Mouse (Mus musculus) hindbrain, embryonic 11.5 days (tissue): ENCODE measurements around the gene Atp1a3. TPM values are rescaled to one million over a fixed set of nuclear protein-coding genes. Genes with fewer than 3 reads are reported as not detected.

Experiments
- ATAC-seq: fragments of 200-750 bp; cut with Nextera tagmentation; 2 replicates; pipeline ENCODE4 v1.8.0; 2017; ENCODE audit warnings: mild to moderate bottlenecking, moderate TSS enrichment, moderate library complexity; ENCODE audit not compliant: low FRiP score
- DNase-seq: peaks from one replicate; pipeline ENCODE4 v3.0.0-alpha.2; 2015; ENCODE audit warnings: low spot score
- H3K27ac ChIP-seq: fragments of 300-500 bp; sonication (generic); 2 replicates; pipeline ENCODE4 v1.5.1; 2014; ENCODE audit warnings: mild to moderate bottlenecking, low read depth, low read length
- H3K27me3 ChIP-seq: fragments of 300-500 bp; sonication (generic); 2 replicates; pipeline ENCODE4 v1.6.1; 2014; ENCODE audit warnings: mild to moderate bottlenecking, low read length, moderate library complexity, mixed read lengths; ENCODE audit not compliant: control insufficient read depth, insufficient read depth
- H3K36me3 ChIP-seq: fragments of 300-500 bp; sonication (generic); 2 replicates; pipeline ENCODE4 v1.6.1; 2014; ENCODE audit warnings: mild to moderate bottlenecking, low read length, moderate library complexity, mixed read lengths; ENCODE audit not compliant: control insufficient read depth, insufficient read depth
- H3K4me1 ChIP-seq: fragments of 300-500 bp; sonication (generic); replicated peaks from 2 replicates; pipeline ENCODE4 v1.6.1; 2014; ENCODE audit warnings: low read length, mixed read lengths; ENCODE audit not compliant: control insufficient read depth, insufficient read depth
- H3K4me2 ChIP-seq: fragments of 300-500 bp; sonication (generic); replicated peaks from 2 replicates; pipeline ENCODE4 v1.6.1; 2014; ENCODE audit warnings: mild to moderate bottlenecking, low read depth, low read length
- H3K4me3 ChIP-seq: fragments of 300-500 bp; sonication (generic); 2 replicates; pipeline ENCODE4 v1.5.1; 2014; ENCODE audit warnings: low read depth, low read length
- H3K9ac ChIP-seq: fragments of 300-500 bp; sonication (generic); 2 replicates; pipeline ENCODE4 v1.6.1; 2014; ENCODE audit warnings: low read depth, low read length
- H3K9me3 ChIP-seq: fragments of 300-500 bp; sonication (generic); 2 replicates; pipeline ENCODE4 v1.6.1; 2016; ENCODE audit warnings: low read length; ENCODE audit not compliant: control insufficient read depth
- WGBS: fragments of 180-500 bp; shearing (Covaris S2); extraction: QIAGEN DNeasy Blood & Tissue Kit; methylation state at CpG from one replicate; pipeline ENCODE4 v1.1.7; 2014; 5-methylcytosine and 5-hydroxymethylcytosine counted together
- polyA plus RNA-seq: library from polyadenylated mRNA; unstranded; fragments of >200 nt; fragmentation: Nextera tagmentation; extraction: Ambion mirVana; gene quantifications from 2 replicates; pipeline ENCODE4 v1.2.1, GENCODE M21; 2014

The Atp1a3 gene
- polyA plus RNA-seq, 1 experiment from 2014 or later = 40.1 TPM

- ATAC-seq = no peak
- Histone ChIP-seq H3K9ac (no peak overlapping the region), H3K36me3 (no peaks in the 10 kb centered on the region), H3K4me1 (peaks cover 3% of the 10 kb centered on the region; the same call in 1 of the 2 replicates), H3K4me2 (no peak overlapping the region), H3K4me3 (no peak overlapping the region), H3K27ac (no peak overlapping the region), H3K27me3 (no peaks in the 10 kb centered on the region; the same call in 1 of the 2 replicates), H3K9me3 (no peaks in the 10 kb centered on the region)
- WGBS = 69% methylated on average over 5 of the region's 5 CpGs
- DNase-seq = no peak
Measured at GRCm38 (mm10) chr7:24973902-24974301, 31.9 kb downstream of the Atp1a3 start.

- WGBS = 85% methylated on average over 4 of the region's 4 CpGs
- Histone ChIP-seq H3K27me3 (no peaks in the 10 kb centered on the region; the same call in 1 of the 2 replicates), H3K9ac (no peak overlapping the region), H3K4me2 (no peak overlapping the region), H3K4me1 (peaks cover 3% of the 10 kb centered on the region; the same call in 1 of the 2 replicates), H3K36me3 (no peaks in the 10 kb centered on the region), H3K9me3 (no peaks in the 10 kb centered on the region), H3K27ac (no peak overlapping the region), H3K4me3 (no peak overlapping the region)
- DNase-seq (no peak), ATAC-seq (no peak)
Measured at GRCm38 (mm10) chr7:24973208-24973607, 32.5 kb downstream of the Atp1a3 start.

- Histone ChIP-seq H3K4me1 (peaks cover 3% of the 10 kb centered on the region; the same call in 1 of the 2 replicates), H3K4me3 (peak within 1 kb of the TSS; percentile 56), H3K36me3 (no peaks in the 10 kb centered on the region), H3K27ac (peak within 1 kb of the TSS; percentile 7; the same call in 1 of the 2 replicates), H3K27me3 (no peaks in the 10 kb centered on the region; the same call in 1 of the 2 replicates), H3K4me2 (peak within 1 kb of the TSS; percentile 89), H3K9ac (peak within 1 kb of the TSS; percentile 69), H3K9me3 (no peaks in the 10 kb centered on the region)
- under 1% methylated on average over 45 of the region's 45 CpGs for whole genome bisulfite sequencing
- ATAC-seq = peak; percentile 91
- DNase-seq = peak; percentile 91
Measured at GRCm38 (mm10) chr7:24971972-24972893, 33.5 kb downstream of the Atp1a3 start, which contains the start of gene Rabac1. Rabac1 (minus strand) TSS chr7:24972754.

- Histone ChIP-seq H3K4me3 (peak overlapping the region; percentile 56), H3K27me3 (no peaks in the 10 kb centered on the region; the same call in 1 of the 2 replicates), H3K27ac (no peak overlapping the region), H3K9me3 (no peaks in the 10 kb centered on the region), H3K36me3 (no peaks in the 10 kb centered on the region), H3K9ac (no peak overlapping the region; the same call in 1 of the 2 replicates), H3K4me1 (peaks cover 3% of the 10 kb centered on the region; the same call in 1 of the 2 replicates), H3K4me2 (peak overlapping the region; percentile 89)
- WGBS = 9% methylated on average over 17 of the region's 19 CpGs
- ATAC-seq = peak; percentile 22; the same call in 1 of the 2 replicates
- peak; percentile 72 for DNase-seq
Measured at GRCm38 (mm10) chr7:24971261-24971971, 34.3 kb downstream of the Atp1a3 start.

GRCm38 (mm10) chr7:24970341-24970740 is 35.4 kb downstream of the Atp1a3 start:
- Histone ChIP-seq H3K9ac (no peak overlapping the region), H3K4me3 (no peak overlapping the region), H3K27me3 (no peaks in the 10 kb centered on the region; the same call in 1 of the 2 replicates), H3K4me2 (no peak overlapping the region), H3K9me3 (no peaks in the 10 kb centered on the region), H3K4me1 (peaks cover 3% of the 10 kb centered on the region; the same call in 1 of the 2 replicates), H3K36me3 (no peaks in the 10 kb centered on the region), H3K27ac (no peak overlapping the region)
- DNase-seq (no peak), ATAC-seq (no peak)
- WGBS = 94% methylated on average over 3 of the region's 3 CpGs

GRCm38 (mm10) chr7:24969805-24970204 is 36.0 kb downstream of the Atp1a3 start:
- no peak overlapping the region for H3K9ac ChIP-seq
- H3K27ac ChIP-seq = no peak overlapping the region
- no peaks in the 10 kb centered on the region for H3K9me3 ChIP-seq
- H3K36me3 ChIP-seq = no peaks in the 10 kb centered on the region
- 73% methylated on average over 12 of the region's 12 CpGs for WGBS
- peaks cover 3% of the 10 kb centered on the region; the same call in 1 of the 2 replicates for H3K4me1 ChIP-seq
- H3K4me3 ChIP-seq = no peak overlapping the region
- no peak overlapping the region for H3K4me2 ChIP-seq
- no peaks in the 10 kb centered on the region; the same call in 1 of the 2 replicates for H3K27me3 ChIP-seq
- DNase-seq = no peak
- ATAC-seq = no peak

- H3K4me2 ChIP-seq = no peak overlapping the region
- WGBS = 72% methylated on average over 6 of the region's 6 CpGs
- H3K9ac ChIP-seq = no peak overlapping the region
- H3K27me3 ChIP-seq = no peaks in the 10 kb centered on the region
- DNase-seq (no peak), ATAC-seq (no peak)
- no peak overlapping the region for H3K27ac ChIP-seq
- no peak overlapping the region for H3K4me3 ChIP-seq
- H3K9me3 ChIP-seq = no peaks in the 10 kb centered on the region
- H3K36me3 ChIP-seq = no peaks in the 10 kb centered on the region
- peaks cover 3% of the 10 kb centered on the region; the same call in 1 of the 2 replicates for H3K4me1 ChIP-seq
Measured at GRCm38 (mm10) chr7:24968463-24968862, 37.3 kb downstream of the Atp1a3 start.

GRCm38 (mm10) chr7:24967966-24968365 is 37.8 kb downstream of the Atp1a3 start:
- 87% methylated on average over 8 of the region's 8 CpGs for WGBS
- Histone ChIP-seq H3K9me3 (no peaks in the 10 kb centered on the region), H3K4me2 (no peak overlapping the region), H3K27me3 (no peaks in the 10 kb centered on the region), H3K27ac (no peak overlapping the region), H3K9ac (no peak overlapping the region), H3K36me3 (no peaks in the 10 kb centered on the region), H3K4me1 (peaks cover 3% of the 10 kb centered on the region; the same call in 1 of the 2 replicates), H3K4me3 (no peak overlapping the region)
- DNase-seq (no peak), ATAC-seq (no peak)
